Mouse (Mus musculus) left cerebral cortex, adult 8-10 months (tissue): ENCODE results near the gene Kalrn. TPM values are rescaled to one million over a fixed set of nuclear protein-coding genes. Genes with fewer than 3 reads are reported as not detected.

Experiments used
- DNase-seq, 2 experiments: peaks; one replicate each; pipeline ENCODE4 v3.0.0; 2022; ENCODE audit warnings: low spot score in 2 of 2
- total RNA-seq, 4 experiments: library from RNA; stranded (reverse); gene quantifications; 2 replicates each; pipeline ENCODE4 v1.2.4; 2022

The Kalrn gene
- total RNA-seq, 4 experiments from 2014 or later, result 485 to 551 (median 491) TPM

GRCm38 (mm10) chr16:33922111-33923000 lies 651.0 kb downstream of the Kalrn start:
- no peak for DNase-seq

GRCm38 (mm10) chr16:33921514-33921913 lies 651.8 kb downstream of the Kalrn start:
- no peak for DNase-seq

Other genes with a start within 250 kb of the Kalrn start
- gene Ropn1, start 76.4 kb upstream of the Kalrn start, total RNA-seq, result not detected
- 1 to 10 TPM; 3.1 to 4.3 (median 4.0) TPM for gene Ccdc14, start 117.1 kb upstream of the Kalrn start, total RNA-seq
- gene Mylk, start 171.7 kb upstream of the Kalrn start, total RNA-seq, result 10 to 100 TPM; 12.3 to 17.3 (median 13.9) TPM